Mouse (Mus musculus): ENCODE data around the gene Ankrd54.

Gene Ankrd54

GRCm38 (mm10) chr15:79013382-79013781, 49.3 kb downstream of the Ankrd54 start:
- no peak for DNase-seq (ENCODE audit: low read depth)

- DNase-seq (ENCODE audit: low read depth) = no peak
Observed at GRCm38 (mm10) chr15:79011550-79011949, 51.1 kb downstream of the Ankrd54 start.

- DNase-seq (ENCODE audit: low read depth) = no peak
Observed at GRCm38 (mm10) chr15:79009734-79010133, 53.0 kb downstream of the Ankrd54 start.

- DNase-seq (ENCODE audit: low read depth) = peak; percentile 17
Observed at GRCm38 (mm10) chr15:79007836-79008235, 54.9 kb downstream of the Ankrd54 start.

GRCm38 (mm10) chr15:79007059-79007458, 55.6 kb downstream of the Ankrd54 start:
- DNase-seq (ENCODE audit: low read depth) = no peak

GRCm38 (mm10) chr15:79006638-79007037, 56.1 kb downstream of the Ankrd54 start:
- peak; percentile 36 for DNase-seq (ENCODE audit: low read depth)

GRCm38 (mm10) chr15:79005581-79005980, 57.1 kb downstream of the Ankrd54 start:
- DNase-seq (ENCODE audit: low read depth) = no peak

Data from 416B (cell line).